Mouse (Mus musculus): ENCODE measurements at regions not wholly inside any gene's neighbourhood (a gene's known extent, or its start where the extent isn't known, plus 50 kb on each side); places are given as distances from the start of the nearest gene placed in this dataset.
"Not testable (repeated sequence)": the region's sequence is repeated elsewhere in the genome, so short reads cannot be mapped to it uniquely, and the experiment has no call there.

- not testable (repeated sequence) for H3K4me1 ChIP-seq (ENCODE audit: control insufficient read depth, insufficient read depth, low read length); H3K27ac ChIP-seq (ENCODE audit: low read length); H3K9me3 ChIP-seq (replicated peaks; ENCODE audit: control insufficient read depth, low read length); ATAC-seq (ENCODE audit: insufficient read depth, low FRiP score); H3K27me3 ChIP-seq (ENCODE audit: control insufficient read depth, insufficient read depth, low read length); H3K4me2 ChIP-seq (ENCODE audit: low read depth, low read length); H3K4me3 ChIP-seq (replicated peaks; ENCODE audit: low read length); H3K9ac ChIP-seq (ENCODE audit: low read length); H3K36me3 ChIP-seq (ENCODE audit: control insufficient read depth, insufficient read depth, low read length)
- WGBS: 46% methylated on average over 11 of the region's 11 CpGs
Observed at GRCm38 (mm10) chr14:15906429-15906828, 342.7 kb upstream of the Ngly1 start.

DNA sequence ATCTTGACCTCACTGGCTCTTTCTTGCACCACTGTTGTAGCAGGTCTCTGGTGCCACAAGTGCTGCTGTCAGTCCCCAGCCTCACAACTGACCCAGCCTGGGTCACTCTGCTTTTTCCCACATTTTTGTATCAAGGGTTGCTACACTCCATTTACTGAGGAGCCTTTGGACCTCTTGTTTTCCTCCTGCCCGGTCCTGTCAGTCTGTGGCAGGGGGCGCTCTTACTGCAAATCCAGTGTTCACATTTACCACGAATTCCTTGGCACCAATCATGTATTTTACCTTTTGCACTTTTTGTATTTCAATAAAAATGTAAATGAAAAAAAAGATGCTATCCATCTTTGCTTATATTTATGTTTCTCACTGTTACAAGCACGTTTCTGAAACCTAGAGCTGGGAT is 335.9 kb upstream of the Ngly1 start:
- not testable (repeated sequence) for H3K36me3 ChIP-seq (ENCODE audit: control insufficient read depth, insufficient read depth, low read length); H3K27ac ChIP-seq (ENCODE audit: low read length); H3K27me3 ChIP-seq (ENCODE audit: control insufficient read depth, insufficient read depth, low read length); H3K4me3 ChIP-seq (replicated peaks; ENCODE audit: low read length); H3K4me2 ChIP-seq (ENCODE audit: low read depth, low read length); H3K9ac ChIP-seq (ENCODE audit: low read length); H3K9me3 ChIP-seq (replicated peaks; ENCODE audit: control insufficient read depth, low read length); ATAC-seq (ENCODE audit: insufficient read depth, low FRiP score); H3K4me1 ChIP-seq (ENCODE audit: control insufficient read depth, insufficient read depth, low read length)
- 51% methylated on average over 4 of the region's 4 CpGs for WGBS

DNA sequence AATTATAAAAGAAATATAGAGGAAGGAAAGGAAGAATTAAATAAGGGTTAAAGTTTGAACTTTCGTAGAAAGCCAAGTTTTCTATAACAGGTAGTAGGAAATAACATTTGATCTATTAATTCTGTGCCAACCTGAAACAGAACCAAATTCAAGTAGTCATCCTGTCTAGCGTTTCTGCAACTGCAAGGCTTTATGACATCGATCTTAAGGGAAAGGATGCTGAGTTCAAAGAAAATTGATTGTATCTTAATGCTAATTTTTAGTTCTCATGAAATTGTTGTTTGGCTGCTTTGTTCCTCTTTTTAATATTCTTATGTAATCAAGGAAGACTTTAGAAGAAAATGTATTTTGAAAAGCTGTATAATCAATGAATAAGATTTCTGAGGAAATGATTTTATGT is 334.9 kb upstream of the Ngly1 start:
- 84% methylated on average over 3 of the region's 3 CpGs for WGBS
- Histone ChIP-seq H3K36me3 (ENCODE audit: control insufficient read depth, insufficient read depth, low read length) (no peaks in the 10 kb centered on the region), H3K27ac (ENCODE audit: low read length) (no peak overlapping the region), H3K4me2 (ENCODE audit: low read depth, low read length) (no peak overlapping the region), H3K9ac (ENCODE audit: low read length) (no peak overlapping the region), H3K4me1 (ENCODE audit: control insufficient read depth, insufficient read depth, low read length) (no peaks in the 10 kb centered on the region), H3K4me3 (replicated peaks; ENCODE audit: low read length) (no peak overlapping the region), H3K9me3 (replicated peaks; ENCODE audit: control insufficient read depth, low read length) (no peaks in the 10 kb centered on the region), H3K27me3 (ENCODE audit: control insufficient read depth, insufficient read depth, low read length) (no peaks in the 10 kb centered on the region)
- ATAC-seq (ENCODE audit: insufficient read depth, low FRiP score): no peak

DNA sequence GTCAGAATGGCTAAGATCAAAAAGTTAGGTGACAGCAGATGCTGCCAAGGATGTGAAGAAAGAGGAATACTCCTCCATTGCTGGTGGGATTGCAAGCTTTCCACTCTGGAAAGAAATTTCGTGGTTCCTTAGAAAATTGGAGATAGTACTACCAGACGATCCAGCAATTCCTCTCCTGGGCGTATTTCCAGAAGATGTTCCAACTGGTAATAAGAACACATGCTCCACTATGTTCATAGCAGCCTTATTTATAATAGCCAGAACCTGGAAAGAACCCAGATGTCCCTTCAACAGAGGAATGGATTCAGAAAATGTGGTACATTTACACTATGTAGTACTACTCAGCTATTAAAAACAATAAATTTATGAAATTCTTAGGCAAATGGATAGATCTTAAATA is 324.4 kb upstream of the Ngly1 start:
- H3K36me3 ChIP-seq (ENCODE audit: control insufficient read depth, insufficient read depth, low read length); H3K27me3 ChIP-seq (ENCODE audit: control insufficient read depth, insufficient read depth, low read length); H3K9me3 ChIP-seq (replicated peaks; ENCODE audit: control insufficient read depth, low read length); H3K27ac ChIP-seq (ENCODE audit: low read length); H3K4me1 ChIP-seq (ENCODE audit: control insufficient read depth, insufficient read depth, low read length); H3K9ac ChIP-seq (ENCODE audit: low read length); ATAC-seq (ENCODE audit: insufficient read depth, low FRiP score); H3K4me3 ChIP-seq (replicated peaks; ENCODE audit: low read length); H3K4me2 ChIP-seq (ENCODE audit: low read depth, low read length): not testable (repeated sequence)
- 75% methylated on average over 3 of the region's 3 CpGs for WGBS

- Histone ChIP-seq H3K27ac (ENCODE audit: low read length) (no peak overlapping the region), H3K4me2 (ENCODE audit: low read depth, low read length) (no peak overlapping the region), H3K4me3 (replicated peaks; ENCODE audit: low read length) (no peak overlapping the region), H3K9me3 (replicated peaks; ENCODE audit: control insufficient read depth, low read length) (no peaks in the 10 kb centered on the region), H3K4me1 (ENCODE audit: control insufficient read depth, insufficient read depth, low read length) (no peaks in the 10 kb centered on the region), H3K9ac (ENCODE audit: low read length) (no peak overlapping the region), H3K36me3 (ENCODE audit: control insufficient read depth, insufficient read depth, low read length) (no peaks in the 10 kb centered on the region), H3K27me3 (ENCODE audit: control insufficient read depth, insufficient read depth, low read length) (no peaks in the 10 kb centered on the region)
- ATAC-seq (ENCODE audit: insufficient read depth, low FRiP score): no peak
Observed at GRCm38 (mm10) chr14:15934729-15935128, 314.4 kb upstream of the Ngly1 start.

DNA sequence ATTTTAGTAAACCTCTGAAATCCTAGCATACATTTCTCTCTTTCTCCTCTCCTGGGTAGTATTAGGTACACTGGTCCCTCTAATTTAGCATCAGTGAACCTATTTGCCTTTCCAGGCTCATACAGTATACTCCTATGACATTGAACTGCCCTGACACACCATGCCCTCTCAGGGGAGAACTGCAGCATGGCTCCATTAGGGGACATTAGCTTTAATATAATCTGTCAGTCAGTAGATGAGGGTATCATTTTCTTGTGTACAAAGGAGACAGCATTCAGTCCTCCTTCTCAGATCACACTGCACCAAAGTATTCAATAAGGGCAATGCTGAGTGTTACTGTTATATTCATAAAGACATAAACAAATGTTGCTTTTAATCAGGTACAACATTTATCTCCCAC is 278.8 kb upstream of the Ngly1 start:
- Histone ChIP-seq H3K27ac (ENCODE audit: low read length) (no peak overlapping the region), H3K9me3 (replicated peaks; ENCODE audit: control insufficient read depth, low read length) (no peaks in the 10 kb centered on the region), H3K4me2 (ENCODE audit: low read depth, low read length) (no peak overlapping the region), H3K36me3 (ENCODE audit: control insufficient read depth, insufficient read depth, low read length) (no peaks in the 10 kb centered on the region), H3K9ac (ENCODE audit: low read length) (no peak overlapping the region), H3K4me3 (replicated peaks; ENCODE audit: low read length) (no peak overlapping the region), H3K27me3 (ENCODE audit: control insufficient read depth, insufficient read depth, low read length) (no peaks in the 10 kb centered on the region), H3K4me1 (ENCODE audit: control insufficient read depth, insufficient read depth, low read length) (no peaks in the 10 kb centered on the region)
- no peak for ATAC-seq (ENCODE audit: insufficient read depth, low FRiP score)

GRCm38 (mm10) chr14:15970767-15971166 is 278.3 kb upstream of the Ngly1 start:
- Histone ChIP-seq H3K36me3 (ENCODE audit: control insufficient read depth, insufficient read depth, low read length) (no peaks in the 10 kb centered on the region), H3K9me3 (replicated peaks; ENCODE audit: control insufficient read depth, low read length) (no peaks in the 10 kb centered on the region), H3K27ac (ENCODE audit: low read length) (no peak overlapping the region), H3K4me1 (ENCODE audit: control insufficient read depth, insufficient read depth, low read length) (no peaks in the 10 kb centered on the region), H3K4me3 (replicated peaks; ENCODE audit: low read length) (no peak overlapping the region), H3K9ac (ENCODE audit: low read length) (no peak overlapping the region), H3K4me2 (ENCODE audit: low read depth, low read length) (no peak overlapping the region), H3K27me3 (ENCODE audit: control insufficient read depth, insufficient read depth, low read length) (no peaks in the 10 kb centered on the region)
- ATAC-seq (ENCODE audit: insufficient read depth, low FRiP score): no peak

DNA sequence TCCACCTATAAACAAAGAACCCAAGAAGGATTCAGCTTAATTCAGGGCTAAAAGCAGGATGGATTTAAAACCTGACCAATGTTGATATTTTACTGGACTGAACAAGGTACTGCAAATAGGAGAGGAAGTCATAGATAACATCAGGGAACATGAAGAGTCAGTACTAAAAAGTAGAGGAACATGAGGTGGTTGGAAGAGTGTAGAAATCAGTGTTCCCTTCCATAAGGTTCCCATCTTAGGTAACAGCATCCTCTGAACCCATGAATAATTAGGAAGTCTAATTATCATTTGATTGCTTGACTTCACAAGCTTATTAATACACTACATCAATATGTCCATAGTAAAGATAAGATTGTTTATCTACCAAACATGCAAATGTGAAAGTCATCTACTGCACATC is 277.8 kb upstream of the Ngly1 start:
- Histone ChIP-seq H3K27me3 (ENCODE audit: control insufficient read depth, insufficient read depth, low read length) (no peaks in the 10 kb centered on the region), H3K4me2 (ENCODE audit: low read depth, low read length) (no peak overlapping the region), H3K36me3 (ENCODE audit: control insufficient read depth, insufficient read depth, low read length) (no peaks in the 10 kb centered on the region), H3K27ac (ENCODE audit: low read length) (no peak overlapping the region), H3K9ac (ENCODE audit: low read length) (no peak overlapping the region), H3K4me3 (replicated peaks; ENCODE audit: low read length) (no peak overlapping the region), H3K4me1 (ENCODE audit: control insufficient read depth, insufficient read depth, low read length) (no peaks in the 10 kb centered on the region), H3K9me3 (replicated peaks; ENCODE audit: control insufficient read depth, low read length) (no peaks in the 10 kb centered on the region)
- ATAC-seq (ENCODE audit: insufficient read depth, low FRiP score): no peak

- WGBS: 93% methylated on average over 1 of the region's 1 CpGs
- ATAC-seq (ENCODE audit: insufficient read depth, low FRiP score): no peak
- no peaks in the 10 kb centered on the region for H3K36me3 ChIP-seq (ENCODE audit: control insufficient read depth, insufficient read depth, low read length)
- H3K27ac ChIP-seq (ENCODE audit: low read length): no peak overlapping the region
- H3K4me2 ChIP-seq (ENCODE audit: low read depth, low read length): no peak overlapping the region
- no peaks in the 10 kb centered on the region for H3K4me1 ChIP-seq (ENCODE audit: control insufficient read depth, insufficient read depth, low read length)
- no peaks in the 10 kb centered on the region for H3K27me3 ChIP-seq (ENCODE audit: control insufficient read depth, insufficient read depth, low read length)
- H3K4me3 ChIP-seq (replicated peaks; ENCODE audit: low read length): no peak overlapping the region
- H3K9me3 ChIP-seq (replicated peaks; ENCODE audit: control insufficient read depth, low read length): no peaks in the 10 kb centered on the region
- H3K9ac ChIP-seq (ENCODE audit: low read length): no peak overlapping the region
Observed at GRCm38 (mm10) chr14:15977366-15977765, 271.7 kb upstream of the Ngly1 start.

DNA sequence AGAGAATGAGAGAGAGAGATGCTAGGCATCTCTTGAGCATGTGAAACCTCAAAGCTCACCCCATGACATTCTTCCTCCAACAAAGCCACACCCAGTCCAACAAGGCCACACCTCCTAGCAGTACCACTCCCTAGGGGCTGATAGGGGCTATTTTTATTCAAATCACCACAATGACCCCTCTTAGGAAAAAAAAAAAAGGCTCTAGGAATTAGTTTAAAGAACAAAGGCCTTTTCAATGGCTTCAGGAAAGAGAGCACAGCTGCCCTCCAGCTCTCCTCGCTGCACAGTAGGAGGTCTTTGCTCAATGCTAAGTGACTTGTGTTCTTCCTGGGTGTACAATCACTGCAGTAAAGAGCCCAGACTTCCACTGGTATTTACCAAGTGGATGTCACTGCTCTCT is 270.8 kb upstream of the Ngly1 start:
- no peak for ATAC-seq (ENCODE audit: insufficient read depth, low FRiP score)
- H3K4me1 ChIP-seq (ENCODE audit: control insufficient read depth, insufficient read depth, low read length): no peaks in the 10 kb centered on the region
- no peaks in the 10 kb centered on the region for H3K36me3 ChIP-seq (ENCODE audit: control insufficient read depth, insufficient read depth, low read length)
- H3K4me3 ChIP-seq (replicated peaks; ENCODE audit: low read length): no peak overlapping the region
- no peak overlapping the region for H3K4me2 ChIP-seq (ENCODE audit: low read depth, low read length)
- H3K9me3 ChIP-seq (replicated peaks; ENCODE audit: control insufficient read depth, low read length): no peaks in the 10 kb centered on the region
- H3K27me3 ChIP-seq (ENCODE audit: control insufficient read depth, insufficient read depth, low read length): no peaks in the 10 kb centered on the region
- no peak overlapping the region for H3K9ac ChIP-seq (ENCODE audit: low read length)
- WGBS: 36% methylated on average over 1 of the region's 1 CpGs
- H3K27ac ChIP-seq (ENCODE audit: low read length): no peak overlapping the region
